25 mouse cellular contexts compared by ENCODE assay signal in the genomic region with DNA sequence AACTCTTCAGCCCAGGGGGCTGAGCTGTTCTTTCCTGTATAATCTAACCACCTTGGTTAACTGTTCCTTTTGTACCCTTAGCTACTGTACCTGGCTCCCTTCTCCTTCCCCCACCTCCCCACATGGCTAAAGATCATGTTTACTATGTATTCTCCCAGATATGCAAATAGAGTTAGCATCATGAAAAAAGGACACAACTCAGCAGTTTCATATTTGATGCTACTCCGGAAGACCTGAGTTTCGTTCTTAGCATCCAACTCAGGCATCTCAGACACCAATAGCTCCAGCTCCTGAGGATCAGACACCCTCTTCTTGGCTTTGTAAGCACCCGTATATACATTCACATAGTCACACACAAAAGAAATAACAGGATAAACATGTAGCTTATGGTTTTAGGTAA.
"Had no signal": no experiment of that assay in that cellular context is flagged by ENCODE, and none has a peak within 500 bp of the region (broad histone marks: within the 10 kb centered on the region; RNA-seq: fewer than 3 reads in every experiment).

No protein-coding gene starts in this region.

- H3K4me2 ChIP-seq: heart, embryonic 12.5 days; hindbrain, embryonic 12.5 days; hindbrain, embryonic 14.5 days; intestine, embryonic 15.5 days; limb, embryonic 13.5 days; limb, embryonic 15.5 days; liver, embryonic 12.5 days had no signal

- ATAC-seq: hindbrain, embryonic 16.5 days; intestine, embryonic 15.5 days; intestine, postnatal 0 days; liver, embryonic 12.5 days had no signal

- H3K27ac ChIP-seq: heart, adult 2 months; hindbrain, embryonic 10.5 days; hindbrain, embryonic 12.5 days; hindbrain, embryonic 14.5 days; intestine, embryonic 15.5 days; layer of hippocampus, adult 2 months; left cerebral cortex, adult 2 months; limb, embryonic 13.5 days; limb, embryonic 15.5 days; liver, embryonic 12.5 days; liver, embryonic 14.5 days had no signal

- H3K9me3 ChIP-seq: heart, embryonic 12.5 days; hindbrain, embryonic 10.5 days; hindbrain, embryonic 12.5 days; intestine, embryonic 15.5 days; limb, embryonic 13.5 days; limb, embryonic 15.5 days; liver, embryonic 12.5 days had no signal

- H3K9ac ChIP-seq: heart, embryonic 12.5 days; hindbrain, embryonic 12.5 days; hindbrain, embryonic 14.5 days; intestine, embryonic 15.5 days; limb, embryonic 13.5 days; limb, embryonic 15.5 days; liver, embryonic 12.5 days; liver, embryonic 14.5 days had no signal

- DNase-seq: gastrocnemius, postnatal 14 days; gastrocnemius, postnatal 36 days; heart, adult 11 months; heart, adult 2 months; heart, postnatal 10 days; heart, postnatal 4 days; kidney, adult 18-20 months; kidney, adult 8-10 months; kidney, postnatal 10 days; kidney, postnatal 25 days; kidney, postnatal 4 days; left cerebral cortex, postnatal 4 days had no signal

- H3K4me1 ChIP-seq: heart, embryonic 12.5 days; hindbrain, embryonic 10.5 days; hindbrain, embryonic 12.5 days; intestine, embryonic 15.5 days; limb, embryonic 13.5 days; limb, embryonic 15.5 days; liver, embryonic 12.5 days had no signal

- H3K27me3 ChIP-seq: heart, embryonic 12.5 days; hindbrain, embryonic 12.5 days; intestine, embryonic 15.5 days; limb, embryonic 13.5 days; limb, embryonic 15.5 days; liver, embryonic 12.5 days had no signal

- H3K4me3 ChIP-seq: heart, adult 2 months; heart, embryonic 12.5 days; hindbrain, embryonic 10.5 days; hindbrain, embryonic 12.5 days; intestine, embryonic 15.5 days; layer of hippocampus, adult 2 months; left cerebral cortex, adult 2 months; limb, embryonic 13.5 days; limb, embryonic 15.5 days; liver, embryonic 12.5 days had no signal
